Mouse (Mus musculus): ENCODE data around the gene Aprt.

- no peak for TF ChIP-seq BHLHE40 (IDR thresholded peaks at IDR 0.05; ENCODE audit: borderline replicate concordance, low read depth, low read length)
- TF ChIP-seq ZMIZ1 (IDR thresholded peaks at IDR 0.05; ENCODE audit: low read depth, low read length) = no peak
Measured at GRCm38 (mm10) chr8:122561199-122561598, 15.5 kb downstream of the Aprt start.

Data from MEL (cell line).